Comparison of ENCODE assay signal across 12 mouse cellular contexts in genomic region chr15:88399064-88399463, GRCm38 (mm10).
DNase-seq lines count a peak whose midpoint lies in the region; ATAC-seq and TF ChIP-seq lines count a peak whose summit lies in the region.
"Had no signal": no experiment of that assay in that cellular context is flagged by ENCODE, and none has a peak within 500 bp of the region (broad histone marks: within the 10 kb centered on the region; RNA-seq: fewer than 3 reads in every experiment).

No protein-coding gene starts in this region.

- H3K27ac ChIP-seq in forebrain, embryonic 11.5 days (ENCODE audit: low read depth, low read length), result no peak overlapping the region
- no peak overlapping the region for H3K27ac ChIP-seq in forebrain, embryonic 10.5 days
- no peak overlapping the region for H3K27ac ChIP-seq in midbrain, postnatal 0 days (ENCODE audit: low read depth, low read length)
- no peak overlapping the region for H3K27ac ChIP-seq in midbrain, embryonic 11.5 days (ENCODE audit: low read depth, low read length)
- no peak overlapping the region for H3K27ac ChIP-seq in forebrain, embryonic 14.5 days (ENCODE audit: low read depth, low read length)
- H3K27ac ChIP-seq in heart, adult 2 months, result no peak overlapping the region
- H3K27ac ChIP-seq: liver, embryonic 13.5 days had no signal

- H3K9ac ChIP-seq in forebrain, embryonic 11.5 days (ENCODE audit: low read length), result no peak overlapping the region
- no peak overlapping the region for H3K9ac ChIP-seq in midbrain, postnatal 0 days (replicated peaks; ENCODE audit: low read length, poor library complexity, severe bottlenecking)
- H3K9ac ChIP-seq in midbrain, embryonic 11.5 days (ENCODE audit: low read length), result no peak overlapping the region
- H3K9ac ChIP-seq in forebrain, embryonic 14.5 days (ENCODE audit: low read length), result no peak overlapping the region
- no peak overlapping the region for H3K9ac ChIP-seq in heart, adult 2 months (ENCODE audit: low read depth, low read length)
- H3K9ac ChIP-seq: liver, embryonic 13.5 days had no signal

- H3K27me3 ChIP-seq in forebrain, embryonic 11.5 days (ENCODE audit: control insufficient read depth, insufficient read depth, low read length), result 0 out of 2 replicates have a peak, but pooled peaks cover 3% of the 10 kb centered on the region
- peaks cover 35% of the 10 kb centered on the region for H3K27me3 ChIP-seq in forebrain, embryonic 10.5 days (ENCODE audit: poor library complexity, severe bottlenecking)
- H3K27me3 ChIP-seq in midbrain, postnatal 0 days (ENCODE audit: insufficient read depth, low read length), result no peaks in the 10 kb centered on the region
- no peaks in the 10 kb centered on the region for H3K27me3 ChIP-seq in midbrain, embryonic 11.5 days (ENCODE audit: control insufficient read depth, insufficient read depth, low read length)
- H3K27me3 ChIP-seq in forebrain, embryonic 14.5 days (replicated peaks; ENCODE audit: control insufficient read depth, insufficient read depth, low read length), result no peaks in the 10 kb centered on the region
- H3K27me3 ChIP-seq in heart, adult 2 months (ENCODE audit: control insufficient read depth, insufficient read depth, low read length), result no peaks in the 10 kb centered on the region
- H3K27me3 ChIP-seq: liver, embryonic 13.5 days; megakaryocyte, embryonic 14.5 days had no signal

- peaks cover 9% of the 10 kb centered on the region for H3K4me1 ChIP-seq in forebrain, embryonic 11.5 days (replicated peaks; ENCODE audit: control insufficient read depth, insufficient read depth, low read length)
- H3K4me1 ChIP-seq in forebrain, embryonic 10.5 days, result peaks cover 36% of the 10 kb centered on the region
- H3K4me1 ChIP-seq in midbrain, postnatal 0 days (ENCODE audit: insufficient read depth, low read length), result peaks cover 6% of the 10 kb centered on the region; the same call in 1 of the 2 replicates
- H3K4me1 ChIP-seq in midbrain, embryonic 11.5 days (ENCODE audit: control insufficient read depth, insufficient read depth, low read length), result no peaks in the 10 kb centered on the region
- peaks cover 20% of the 10 kb centered on the region for H3K4me1 ChIP-seq in forebrain, embryonic 14.5 days (ENCODE audit: control insufficient read depth, insufficient read depth, low read length)
- H3K4me1 ChIP-seq in heart, adult 2 months (ENCODE audit: control insufficient read depth, insufficient read depth, low read length), result no peaks in the 10 kb centered on the region
- H3K4me1 ChIP-seq: liver, embryonic 13.5 days; megakaryocyte, embryonic 14.5 days had no signal

- no peak for TF ChIP-seq POLR2A in heart, adult 2 months (IDR thresholded peaks at IDR 0.05; ENCODE audit: insufficient read depth, low read depth, low read length)

- WGBS in forebrain, embryonic 11.5 days, result 54% methylated on average over 5 of the region's 5 CpGs
- WGBS in forebrain, embryonic 10.5 days, result 57% methylated on average over 5 of the region's 5 CpGs
- WGBS in midbrain, postnatal 0 days, result 51% methylated on average over 5 of the region's 5 CpGs
- 45% methylated on average over 5 of the region's 5 CpGs for WGBS in midbrain, embryonic 11.5 days
- WGBS in forebrain, embryonic 14.5 days, result 55% methylated on average over 5 of the region's 5 CpGs
- WGBS in heart, adult 2 months, result 54% methylated on average over 5 of the region's 5 CpGs

- no peak overlapping the region for H3K4me2 ChIP-seq in forebrain, embryonic 11.5 days (ENCODE audit: low read depth, low read length, severe bottlenecking)
- no peak overlapping the region for H3K4me2 ChIP-seq in midbrain, postnatal 0 days (ENCODE audit: low read depth, low read length, poor library complexity, severe bottlenecking)
- no peak overlapping the region for H3K4me2 ChIP-seq in midbrain, embryonic 11.5 days
- H3K4me2 ChIP-seq in forebrain, embryonic 14.5 days (ENCODE audit: low read length), result no peak overlapping the region
- H3K4me2 ChIP-seq: liver, embryonic 13.5 days had no signal

- H3K36me3 ChIP-seq in forebrain, embryonic 11.5 days (ENCODE audit: control insufficient read depth, insufficient read depth, low read length), result no peaks in the 10 kb centered on the region
- no peaks in the 10 kb centered on the region for H3K36me3 ChIP-seq in forebrain, embryonic 10.5 days (replicated peaks)
- H3K36me3 ChIP-seq in midbrain, postnatal 0 days (ENCODE audit: insufficient read depth, low read length), result no peaks in the 10 kb centered on the region
- no peaks in the 10 kb centered on the region for H3K36me3 ChIP-seq in midbrain, embryonic 11.5 days (ENCODE audit: control insufficient read depth, insufficient read depth, low read length)
- H3K36me3 ChIP-seq in forebrain, embryonic 14.5 days (ENCODE audit: control insufficient read depth, insufficient read depth, low read length), result no peaks in the 10 kb centered on the region
- no peaks in the 10 kb centered on the region for H3K36me3 ChIP-seq in heart, adult 2 months (ENCODE audit: control insufficient read depth, insufficient read depth, low read length)
- H3K36me3 ChIP-seq: liver, embryonic 13.5 days had no signal

- no peaks in the 10 kb centered on the region for H3K9me3 ChIP-seq in forebrain, embryonic 11.5 days (ENCODE audit: control insufficient read depth, low read length)
- H3K9me3 ChIP-seq in forebrain, embryonic 10.5 days, result no peaks in the 10 kb centered on the region
- H3K9me3 ChIP-seq in midbrain, postnatal 0 days (ENCODE audit: low read length), result no peaks in the 10 kb centered on the region
- no peaks in the 10 kb centered on the region for H3K9me3 ChIP-seq in midbrain, embryonic 11.5 days (ENCODE audit: control insufficient read depth, low read length)
- H3K9me3 ChIP-seq in forebrain, embryonic 14.5 days (replicated peaks; ENCODE audit: control insufficient read depth, low read length), result no peaks in the 10 kb centered on the region

- TF ChIP-seq CTCF in midbrain, postnatal 0 days (IDR thresholded peaks at IDR 0.05), result peak; percentile 63
- no peak for TF ChIP-seq CTCF in heart, adult 2 months (IDR thresholded peaks at IDR 0.05)

- intact Hi-C loops in heart, adult 2 months (cut with DNase I), result no loop called here

- no peaks in the 10 kb centered on the region for H3K79me2 ChIP-seq in heart, adult 2 months (replicated peaks; ENCODE audit: control insufficient read depth, insufficient read depth, low read length)

- no peak for TF ChIP-seq EP300 in heart, adult 2 months (IDR thresholded peaks at IDR 0.05; ENCODE audit: insufficient read depth, low read depth, low read length)

- peak; percentile 57 for DNase-seq in forebrain, embryonic 11.5 days (ENCODE audit: low spot score)
- DNase-seq in forebrain, embryonic 10.5 days (ENCODE audit: extremely low spot score, low spot score), result no peak
- DNase-seq in midbrain, postnatal 0 days (ENCODE audit: low spot score), result peak; percentile 62
- DNase-seq in midbrain, embryonic 11.5 days (ENCODE audit: low spot score, missing footprints), result no peak
- no peak for DNase-seq in forebrain, embryonic 14.5 days (ENCODE audit: low spot score)
- DNase-seq in retina, postnatal 1 day, result peak; percentile 69
- no peak for DNase-seq in heart, adult 2 months
- DNase-seq in adrenal gland, adult 8-10 months, result no peak
- DNase-seq: cerebellum, adult 9-11 months; liver, embryonic 13.5 days; right cerebral cortex, adult 18-20 months had no signal

- H3K4me3 ChIP-seq in forebrain, embryonic 11.5 days (ENCODE audit: low read depth, low read length), result no peak overlapping the region
- no peak overlapping the region for H3K4me3 ChIP-seq in forebrain, embryonic 10.5 days
- H3K4me3 ChIP-seq in midbrain, postnatal 0 days (ENCODE audit: low read depth, low read length), result no peak overlapping the region
- no peak overlapping the region for H3K4me3 ChIP-seq in midbrain, embryonic 11.5 days (ENCODE audit: low read depth, low read length)
- no peak overlapping the region for H3K4me3 ChIP-seq in forebrain, embryonic 14.5 days (ENCODE audit: low read depth, low read length)
- H3K4me3 ChIP-seq in heart, adult 2 months, result no peak overlapping the region
- H3K4me3 ChIP-seq: liver, embryonic 13.5 days; megakaryocyte, embryonic 14.5 days had no signal

- ATAC-seq in forebrain, embryonic 11.5 days (replicated peaks; ENCODE audit: low FRiP score), result no peak; the same call in 1 of the 2 replicates
- ATAC-seq in midbrain, postnatal 0 days (ENCODE audit: low FRiP score), result no peak
- no peak for ATAC-seq in midbrain, embryonic 11.5 days (ENCODE audit: low FRiP score)
- 0 out of 2 replicates have a peak, but pooled peaks have one; percentile 10 for ATAC-seq in forebrain, embryonic 14.5 days

Comparison
In these comparisons a context has a peak if more than half of its experiments do, and no peak if none do; other contexts are left out.
1. DNase-seq: peak in forebrain, embryonic 11.5 days (single experiment), midbrain, postnatal 0 days (single experiment) and retina, postnatal 1 day (single experiment); none in forebrain, embryonic 10.5 days (single experiment), midbrain, embryonic 11.5 days (single experiment), forebrain, embryonic 14.5 days (single experiment), heart, adult 2 months (0 of 2) and adrenal gland, adult 8-10 months (single experiment).